Mouse (Mus musculus): ENCODE results near the gene Ldhd. TPM values are rescaled to one million over a fixed set of nuclear protein-coding genes. Genes with fewer than 3 reads are reported as not detected.
A peak's percentile ranks its signal among the peaks of the same experiment; 100 is the strongest.

Ldhd gene
- total RNA-seq, 2 experiments from 2014 or later, result 65.1 to 101 TPM

DNA sequence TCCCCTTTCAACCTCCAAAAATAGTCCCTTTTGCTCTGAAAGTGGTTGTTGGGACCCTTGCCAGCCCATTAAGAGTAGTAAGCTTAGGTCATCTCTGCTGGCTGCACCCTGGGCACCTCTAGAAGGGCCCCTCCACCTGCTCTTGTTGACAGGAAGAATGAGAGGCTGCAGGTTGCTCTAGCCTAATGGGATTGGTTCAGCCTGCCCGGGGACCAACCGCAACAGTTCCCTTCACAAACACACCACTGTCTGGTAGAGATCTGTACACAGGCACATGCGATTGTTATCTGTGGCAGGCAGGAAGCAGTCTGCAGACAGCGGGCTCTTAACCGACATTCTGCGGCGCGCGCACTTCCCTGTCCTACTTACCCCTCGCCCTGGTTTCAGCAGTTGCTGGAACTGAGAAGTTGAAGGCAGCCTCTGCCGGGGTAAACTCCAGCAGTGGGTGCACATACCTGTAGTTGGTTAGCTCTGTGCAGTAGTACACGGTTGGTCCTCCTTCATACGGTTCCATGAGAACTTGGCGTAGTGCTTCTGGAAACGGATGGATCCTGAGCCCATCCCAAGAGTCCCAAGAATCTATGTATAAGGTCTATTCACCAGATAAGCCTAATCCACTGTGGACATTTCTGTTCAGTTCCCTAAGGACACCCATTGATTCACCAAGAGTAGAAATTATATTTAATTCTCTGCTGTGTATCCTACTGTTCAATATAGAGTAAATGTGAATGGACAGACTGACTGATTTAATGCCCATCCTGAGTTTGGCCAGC lies 34.3 kb downstream of the Ldhd start:
- DNase-seq (ENCODE audit: low spot score in 2 of 2), result peak in 1 of 2 experiments; percentile 37

GRCm38 (mm10) chr8:111594951-111595350 lies 35.2 kb downstream of the Ldhd start:
- no peak for DNase-seq (ENCODE audit: low spot score in 2 of 2)

GRCm38 (mm10) chr8:111594044-111594840 lies 35.9 kb downstream of the Ldhd start:
- DNase-seq (ENCODE audit: low spot score in 2 of 2), result no peak

DNA sequence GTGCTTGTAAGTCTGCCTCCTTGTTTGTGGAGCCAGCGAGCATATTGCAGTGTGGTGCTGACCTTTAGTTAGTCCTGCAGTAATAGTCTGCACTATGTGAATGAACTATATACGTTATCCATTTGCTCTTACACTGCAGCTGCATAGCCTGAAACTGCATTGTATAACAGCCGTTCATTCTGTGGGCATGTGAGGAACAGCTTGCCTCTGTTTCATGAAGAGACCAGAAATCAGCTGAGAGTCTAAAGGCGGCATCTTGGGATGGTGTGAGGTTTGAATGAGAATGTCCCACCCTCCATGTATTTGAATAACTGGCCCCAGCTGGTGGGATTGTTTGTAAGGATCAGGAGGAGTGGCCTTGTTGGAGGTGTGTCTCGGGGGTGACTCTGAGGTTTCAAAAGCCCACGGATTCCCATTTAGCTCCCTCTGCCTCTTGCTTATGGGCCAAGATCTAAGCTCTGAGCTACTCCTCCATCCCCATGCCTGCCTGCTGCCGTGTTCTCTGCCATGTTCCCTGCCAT lies 37.7 kb downstream of the Ldhd start:
- DNase-seq (ENCODE audit: low spot score in 2 of 2), result no peak

- no peak for DNase-seq (ENCODE audit: low spot score in 2 of 2)
Measured at GRCm38 (mm10) chr8:111591176-111591575, 39.0 kb downstream of the Ldhd start.

DNA sequence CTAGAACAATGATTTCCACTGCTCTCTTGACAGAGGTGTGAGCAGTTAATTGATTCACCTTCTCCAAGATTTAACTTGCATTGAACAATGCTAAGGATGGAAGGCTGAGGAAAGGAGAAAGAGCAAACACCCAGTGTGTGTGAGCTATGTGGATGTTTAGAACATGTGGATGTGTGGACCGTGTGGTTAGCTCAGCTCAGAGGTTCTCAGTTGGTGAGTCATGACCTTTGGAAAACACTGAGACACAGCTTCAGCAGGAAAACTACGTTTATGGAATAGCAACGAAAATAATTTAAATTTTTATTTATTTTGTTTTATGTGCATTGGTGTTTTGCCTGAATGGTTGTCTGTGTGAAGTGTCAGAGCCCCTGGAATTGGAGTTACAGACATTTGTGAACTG lies 40.0 kb downstream of the Ldhd start:
- no peak for DNase-seq (ENCODE audit: low spot score in 2 of 2)

DNA sequence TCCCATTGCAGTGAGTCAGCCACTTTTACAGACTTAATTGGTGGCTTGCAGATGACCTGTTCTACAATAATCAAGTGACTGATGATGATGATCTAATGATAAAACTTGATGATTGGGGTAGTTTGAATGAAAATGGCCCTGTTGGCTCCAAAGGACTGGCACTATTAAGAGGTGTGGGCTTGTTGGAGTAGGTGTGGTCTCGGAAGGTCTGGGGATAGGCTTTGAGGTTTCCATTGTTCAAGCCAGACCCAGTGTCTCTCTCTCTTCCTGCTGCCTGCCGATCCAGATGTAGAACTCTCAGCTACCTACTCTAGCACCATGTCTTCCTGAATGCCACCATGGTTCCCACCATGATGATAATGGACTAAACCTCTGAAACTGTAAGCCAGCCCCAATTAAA lies 41.8 kb downstream of the Ldhd start:
- DNase-seq (ENCODE audit: low spot score in 2 of 2), result no peak

DNA sequence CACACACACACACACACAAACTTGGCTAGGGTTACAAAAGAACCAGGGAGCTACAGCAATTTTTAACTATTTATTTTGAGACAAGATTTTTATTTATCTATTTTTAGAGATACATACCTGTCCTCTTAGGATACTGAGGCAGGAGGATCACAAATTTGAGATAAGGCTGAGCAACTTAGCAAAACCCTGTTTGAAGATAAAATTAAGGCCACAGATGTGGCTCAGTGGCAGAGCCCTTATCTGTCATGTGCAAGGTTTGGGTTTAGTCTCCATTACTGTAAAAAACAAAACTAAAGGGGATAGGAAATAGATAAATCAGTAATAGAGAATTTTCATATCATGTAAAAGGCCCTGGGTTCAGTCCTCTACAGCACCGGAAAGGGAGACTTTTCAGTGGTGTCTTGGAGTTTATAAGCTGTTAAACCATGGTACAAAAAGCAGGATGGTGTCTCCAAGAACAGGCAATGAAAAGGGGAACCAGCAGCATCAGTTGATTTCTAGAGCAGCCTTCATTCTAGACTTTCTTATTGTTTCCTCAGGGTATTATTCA lies 42.6 kb downstream of the Ldhd start:
- DNase-seq (ENCODE audit: low spot score in 2 of 2), result no peak

DNA sequence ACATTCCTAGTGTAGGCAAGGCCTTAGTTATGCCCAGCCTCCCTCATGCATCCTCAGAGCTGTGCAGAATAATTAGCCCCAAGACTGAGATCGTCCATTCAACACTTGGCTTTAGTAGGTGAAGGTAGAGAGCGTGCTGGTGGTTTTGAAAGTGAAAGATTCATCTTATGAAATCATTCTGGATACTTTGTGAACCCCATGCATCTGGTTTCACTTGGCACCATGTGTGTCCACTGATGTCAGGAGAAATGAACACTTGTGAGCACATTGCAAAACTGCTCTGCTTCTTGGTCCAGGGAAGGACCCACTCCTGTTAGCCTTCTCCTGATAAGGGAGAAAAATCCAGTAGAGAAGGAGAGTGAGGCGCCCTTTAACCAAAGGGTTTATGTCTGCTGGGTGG lies 45.2 kb downstream of the Ldhd start:
- DNase-seq (ENCODE audit: low spot score in 2 of 2), result no peak

DNA sequence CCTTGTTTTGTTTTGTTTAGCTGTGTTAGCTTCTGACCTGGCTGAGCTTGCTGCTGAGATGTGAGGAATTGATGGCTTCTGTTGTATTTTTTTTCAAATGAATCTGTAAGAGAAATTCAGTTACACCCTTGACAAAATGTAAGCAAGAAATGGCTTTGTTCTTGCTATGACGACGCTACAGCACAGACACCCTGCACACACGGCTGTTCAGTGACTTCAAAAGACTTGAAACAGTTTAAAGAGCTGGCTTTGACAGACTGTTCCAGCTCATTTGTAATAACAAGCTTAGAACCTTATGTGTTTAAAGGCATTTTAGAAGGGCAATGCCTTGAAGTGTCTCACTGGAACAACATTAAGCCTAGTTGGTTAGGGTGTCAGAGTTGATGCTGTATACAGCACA lies 47.8 kb downstream of the Ldhd start:
- DNase-seq (ENCODE audit: low spot score in 2 of 2), result no peak

GRCm38 (mm10) chr8:111580306-111580705 lies 49.9 kb downstream of the Ldhd start:
- no peak for DNase-seq (ENCODE audit: low spot score in 2 of 2)

- no peak for DNase-seq (ENCODE audit: low spot score in 2 of 2)
Measured at GRCm38 (mm10) chr8:111579318-111579717, 50.9 kb downstream of the Ldhd start.

GRCm38 (mm10) chr8:111577880-111578533 lies 52.2 kb downstream of the Ldhd start:
- DNase-seq (ENCODE audit: low spot score in 2 of 2), result no peak

DNA sequence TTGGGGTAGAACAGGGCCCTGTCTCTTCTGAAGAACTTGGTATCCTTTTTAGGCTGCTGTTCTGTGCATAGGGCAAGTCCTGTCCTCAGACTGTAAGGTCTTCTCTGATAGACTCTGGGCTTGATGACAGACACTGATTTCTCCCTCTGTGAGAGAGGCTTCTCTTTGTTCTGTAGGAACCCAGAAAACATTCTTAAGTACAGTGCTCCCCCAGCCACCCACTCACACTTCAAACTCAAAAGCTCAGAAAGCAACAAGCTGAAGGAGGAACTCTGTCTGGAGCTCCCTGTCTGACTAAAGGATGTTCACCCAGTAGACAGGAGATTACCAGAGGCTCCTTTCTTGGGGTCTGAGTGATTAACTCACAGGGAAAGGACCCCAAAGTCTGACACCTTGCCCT lies 53.7 kb downstream of the Ldhd start:
- DNase-seq (ENCODE audit: low spot score in 2 of 2), result no peak

GRCm38 (mm10) chr8:111575492-111575891 lies 54.7 kb downstream of the Ldhd start:
- no peak for DNase-seq (ENCODE audit: low spot score in 2 of 2)

DNA sequence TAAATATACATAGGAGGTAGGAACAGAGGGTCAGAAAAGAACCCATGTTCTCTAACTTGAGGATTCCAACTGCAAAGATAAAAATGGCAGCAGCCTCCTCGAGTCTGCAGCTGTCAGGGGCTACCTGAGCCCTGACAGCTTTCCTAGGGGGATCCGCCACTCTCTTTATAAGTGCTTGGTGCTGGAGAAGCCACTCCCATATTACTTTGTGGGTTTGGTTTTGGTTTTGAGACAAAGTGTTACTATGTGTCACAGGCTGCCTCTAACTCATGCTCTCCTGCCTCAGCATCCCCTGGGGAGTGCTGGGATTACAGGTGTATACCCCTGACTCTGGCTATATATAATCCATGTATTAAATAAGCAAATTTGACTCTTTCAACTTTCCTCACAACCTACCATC lies 56.2 kb downstream of the Ldhd start:
- no peak for DNase-seq (ENCODE audit: low spot score in 2 of 2)

Other genes with a start within 250 kb of the Ldhd start
- gene Fa2h, start 236.6 kb downstream of the Ldhd start, total RNA-seq (2021), result 10 to 100 TPM in 1 of 2 experiments, not detected in 1; 14.6 TPM
- gene Wdr59, start 108.3 kb downstream of the Ldhd start, total RNA-seq (2021), result 10 to 100 TPM in 1 of 2 experiments, 1 to 10 TPM in 1; 9.2 to 10.3 TPM
- gene Znrf1, start 94.3 kb downstream of the Ldhd start, total RNA-seq (2021), result 10 to 100 TPM; 31.0 to 36.3 TPM
- gene Zfp1, start 13.0 kb upstream of the Ldhd start, total RNA-seq (2021), result 1 to 10 TPM; 6.4 to 6.5 TPM
- not detected for gene Ctrb1, start 60.6 kb upstream of the Ldhd start, total RNA-seq (2021)
- 100 to 1,000 TPM in 1 of 2 experiments, 10 to 100 TPM in 1; 83.9 to 120 TPM for gene Bcar1, start 113.4 kb upstream of the Ldhd start, total RNA-seq (2021)
- 10 to 100 TPM; 68.2 to 77.9 TPM for gene Cfdp1, start 223.9 kb upstream of the Ldhd start, total RNA-seq (2021)
- 1 to 10 TPM; 5.6 to 6.6 TPM for gene Tmem170, start 246.4 kb upstream of the Ldhd start, total RNA-seq (2021)

Measured in adrenal gland, adult 18-20 months (tissue).